In genomic region chr2:24425630-24426029, GRCm38 (mm10) we compare ENCODE assay signal across 29 mouse cellular contexts. TPM values are rescaled to one million over a fixed set of nuclear protein-coding genes. Genes with fewer than 3 reads are reported as not detected.
DNase-seq lines count a peak whose midpoint lies in the region; ATAC-seq and TF ChIP-seq lines count a peak whose summit lies in the region.
"Had no signal": no experiment of that assay in that cellular context is flagged by ENCODE, and none has a peak within 500 bp of the region (broad histone marks: within the 10 kb centered on the region; RNA-seq: fewer than 3 reads in every experiment).

No protein-coding gene starts in this region.

- no peak overlapping the region for H3K9ac ChIP-seq in kidney, embryonic 15.5 days
- H3K9ac ChIP-seq: embryonic facial prominence, embryonic 13.5 days; forebrain, embryonic 12.5 days; forebrain, embryonic 15.5 days; hindbrain, embryonic 13.5 days had no signal

- H3K4me3 ChIP-seq in kidney, embryonic 15.5 days (replicated peaks), result no peak overlapping the region
- no peak overlapping the region for H3K4me3 ChIP-seq in kidney, adult 2 months (ENCODE audit: insufficient read depth, low read depth, low read length)
- H3K4me3 ChIP-seq: embryonic facial prominence, embryonic 13.5 days; erythroblast, embryonic 14.5 days; forebrain, embryonic 12.5 days; forebrain, embryonic 15.5 days; heart, adult 2 months; heart, embryonic 10.5 days; hindbrain, embryonic 10.5 days; hindbrain, embryonic 13.5 days had no signal

- H3K4me1 ChIP-seq in kidney, embryonic 15.5 days, result peaks cover 64% of the 10 kb centered on the region
- H3K4me1 ChIP-seq in kidney, adult 2 months (ENCODE audit: control insufficient read depth, insufficient read depth, low read length), result peaks cover 27% of the 10 kb centered on the region
- H3K4me1 ChIP-seq: heart, embryonic 10.5 days had no signal

- no peak for TF ChIP-seq POLR2A in kidney, adult 2 months (IDR thresholded peaks at IDR 0.05; ENCODE audit: low read depth, low read length)

- 78% methylated on average over 2 of the region's 2 CpGs for WGBS in kidney, embryonic 15.5 days
- WGBS in kidney, adult 2 months, result 59% methylated on average over 2 of the region's 2 CpGs

- H3K36me3 ChIP-seq in kidney, embryonic 15.5 days, result peaks cover 65% of the 10 kb centered on the region
- H3K36me3 ChIP-seq in kidney, adult 2 months (ENCODE audit: control insufficient read depth, insufficient read depth, low read length), result peaks cover 5% of the 10 kb centered on the region
- H3K36me3 ChIP-seq: embryonic facial prominence, embryonic 13.5 days; forebrain, embryonic 12.5 days; forebrain, embryonic 15.5 days; heart, embryonic 10.5 days; hindbrain, embryonic 13.5 days had no signal

- peak overlapping the region; percentile 61 for H3K27ac ChIP-seq in kidney, embryonic 15.5 days
- H3K27ac ChIP-seq in kidney, adult 2 months (ENCODE audit: insufficient read depth, low read depth, low read length), result no peak overlapping the region
- H3K27ac ChIP-seq: embryonic facial prominence, embryonic 13.5 days; forebrain, embryonic 12.5 days; forebrain, embryonic 15.5 days; heart, adult 2 months; heart, embryonic 10.5 days; hindbrain, embryonic 10.5 days; hindbrain, embryonic 13.5 days had no signal

- TF ChIP-seq CTCF in kidney, adult 2 months (conservative IDR thresholded peaks at IDR 0.05; ENCODE audit: insufficient read depth, insufficient read length, low read depth, low read length), result no peak

- no peak for DNase-seq in kidney, adult 2 months
- DNase-seq in layer of hippocampus, postnatal 14 days (ENCODE audit: low spot score in 2 of 2), result no peak
- no peak for DNase-seq in gastrocnemius, adult 8-10 months (ENCODE audit: low spot score in 2 of 2)
- DNase-seq: adrenal gland, postnatal 10 days; adrenal gland, postnatal 36 days; cerebellum, adult 18-20 months; cerebellum, adult 9-10 months; cerebellum, postnatal 14 days; gastrocnemius, postnatal 14 days; heart, adult 2 months had no signal

- no peak overlapping the region for H3K4me2 ChIP-seq in kidney, embryonic 15.5 days
- H3K4me2 ChIP-seq: embryonic facial prominence, embryonic 13.5 days; forebrain, embryonic 12.5 days; forebrain, embryonic 15.5 days; hindbrain, embryonic 13.5 days had no signal

- H3K27me3 ChIP-seq in kidney, embryonic 15.5 days, result no peaks in the 10 kb centered on the region
- H3K27me3 ChIP-seq in kidney, adult 2 months (replicated peaks; ENCODE audit: control insufficient read depth, insufficient read depth, low read length), result no peaks in the 10 kb centered on the region
- H3K27me3 ChIP-seq: embryonic facial prominence, embryonic 13.5 days; forebrain, embryonic 15.5 days; hindbrain, embryonic 13.5 days had no signal

- ATAC-seq in kidney, embryonic 15.5 days (replicated peaks; ENCODE audit: low FRiP score), result no peak
- peak; percentile 57; the same call in 1 of the 2 replicates for ATAC-seq in common myeloid progenitor, adult 5-6 weeks (replicated peaks; ENCODE audit: low read depth, poor library complexity, severe bottlenecking)
- peak; percentile 24 to 50; a peak in 2 of 4 replicates for ATAC-seq in hematopoietic stem cell, adult 5-6 weeks (replicated peaks in 1 of 2; ENCODE audit: insufficient read depth in 1 of 2, low FRiP score in 2 of 2, low TSS enrichment in 1 of 2, low read depth in 1 of 2, poor library complexity in 2 of 2, severe bottlenecking in 2 of 2)
- ATAC-seq: CD4-positive, CD25-positive, alpha-beta regulatory T cell, adult 4 months; forebrain, embryonic 15.5 days; hindbrain, embryonic 16.5 days; intestine, postnatal 0 days had no signal

- no peaks in the 10 kb centered on the region for H3K9me3 ChIP-seq in kidney, embryonic 15.5 days (replicated peaks)
- H3K9me3 ChIP-seq: embryonic facial prominence, embryonic 13.5 days; forebrain, embryonic 12.5 days; forebrain, embryonic 15.5 days; heart, embryonic 10.5 days; hindbrain, embryonic 10.5 days; hindbrain, embryonic 13.5 days had no signal

RNA-seq across cellular contexts. Expression of gene Pax8, which starts 49.8 kb away (rescaled TPM):
- polyA plus RNA-seq in kidney, embryonic 15.5 days (2015; fragmentation: Nextera tagmentation; extraction: Ambion mirVana), result 127 and 129 TPM in 2 replicates
- polyA plus RNA-seq in kidney, adult 2 months (2012; rRNA removed), result 74.3 and 77.6 TPM in 2 replicates
- total RNA-seq in common myeloid progenitor, adult 5-6 weeks (2017), result not detected in 2 replicates
- total RNA-seq in hematopoietic stem cell, adult 5-6 weeks (2017), result not detected in 2 replicates
- total RNA-seq in layer of hippocampus, postnatal 14 days (2021), result not detected
- not detected for total RNA-seq in gastrocnemius, adult 8-10 months (2022)
- total RNA-seq: adrenal gland, adult 18-20 months; adrenal gland, postnatal 10 days; adrenal gland, postnatal 36 days; gastrocnemius, postnatal 14 days; gastrocnemius, postnatal 4 days; heart, adult 2 months; heart, postnatal 25 days had no signal
- polyA plus RNA-seq: C2C12; CD4-positive, CD25-positive, alpha-beta regulatory T cell, adult 4 months; erythroblast, embryonic 14.5 days; heart, adult 2 months; heart, embryonic 14.5 days; heart, postnatal 0 days had no signal

RNA-seq across cellular contexts. Expression of gene Psd4, which starts 58.2 kb away (rescaled TPM):
- polyA plus RNA-seq in kidney, embryonic 15.5 days (2015; fragmentation: Nextera tagmentation; extraction: Ambion mirVana), result 2.2 and 2.3 TPM in 2 replicates
- polyA plus RNA-seq in kidney, adult 2 months (2012; rRNA removed), result 1.1 and 3.6 TPM in 2 replicates
- 58.1 and 59.1 TPM in 2 replicates for total RNA-seq in common myeloid progenitor, adult 5-6 weeks (2017)
- total RNA-seq in hematopoietic stem cell, adult 5-6 weeks (2017), result 90.2 and 92.4 TPM in 2 replicates
- total RNA-seq in layer of hippocampus, postnatal 14 days (2021), result 1 to 10 TPM; 1.2 to 1.8 TPM
- 1 to 10 TPM in 2 of 4 experiments, under 1 TPM in 2; 0.07 to 1.1 (median 0.59) TPM for total RNA-seq in gastrocnemius, adult 8-10 months (2022)

Comparison
In these comparisons a context has a peak if more than half of its experiments do, and no peak if none do; other contexts are left out.
1. RNA of gene Psd4, which starts 58.2 kb away (total RNA-seq): 90.2 to 92.4 TPM in hematopoietic stem cell, adult 5-6 weeks and 58.1 to 59.1 TPM in common myeloid progenitor, adult 5-6 weeks; 1.2 to 1.8 TPM in layer of hippocampus, postnatal 14 days and 0.07 to 1.1 TPM in gastrocnemius, adult 8-10 months; every median in the first group is over 10 times any median in the second.